9 mouse cellular contexts compared by ENCODE assay signal in genomic region chr11:4134400-4134799, GRCm38 (mm10). TPM values are rescaled to one million over a fixed set of nuclear protein-coding genes. Genes with fewer than 3 reads are reported as not detected.
DNase-seq lines count a peak whose midpoint lies in the region; ATAC-seq and TF ChIP-seq lines count a peak whose summit lies in the region.
"Had no signal": no experiment of that assay in that cellular context is flagged by ENCODE, and none has a peak within 500 bp of the region (broad histone marks: within the 10 kb centered on the region; RNA-seq: fewer than 3 reads in every experiment).

No protein-coding gene starts in this region.

- H3K79me2 ChIP-seq in MEL (ENCODE audit: control insufficient read depth, insufficient read depth, low read length, poor library complexity) = peaks cover 6% of the 10 kb centered on the region

- peak overlapping the region; percentile 82 for H3K4me3 ChIP-seq in heart, embryonic 15.5 days
- peak overlapping the region; percentile 41 to 49 for H3K4me3 ChIP-seq in MEL (ENCODE audit: control insufficient read depth in 1 of 2, insufficient read depth in 1 of 2, low read depth in 2 of 2, low read length in 2 of 2)
- H3K4me3 ChIP-seq in hindbrain, embryonic 12.5 days = no peak overlapping the region
- peak overlapping the region; percentile 86 for H3K4me3 ChIP-seq in midbrain, embryonic 13.5 days (replicated peaks)

- H3K4me2 ChIP-seq in heart, embryonic 15.5 days = peak overlapping the region; percentile 75; the same call in 1 of the 2 replicates
- H3K4me2 ChIP-seq in hindbrain, embryonic 12.5 days (replicated peaks) = no peak overlapping the region
- peak overlapping the region; percentile 88 for H3K4me2 ChIP-seq in midbrain, embryonic 13.5 days (replicated peaks)

- H3K4me1 ChIP-seq in heart, embryonic 15.5 days (replicated peaks) = peaks cover 12% of the 10 kb centered on the region
- peaks cover 5 to 10% of the 10 kb centered on the region in 2 experiments; a peak in 3 of 4 replicates for H3K4me1 ChIP-seq in MEL (ENCODE audit: control insufficient read depth in 1 of 2, insufficient read depth in 2 of 2, low read length in 2 of 2)
- peaks cover 26% of the 10 kb centered on the region for H3K4me1 ChIP-seq in hindbrain, embryonic 12.5 days
- H3K4me1 ChIP-seq in midbrain, embryonic 13.5 days (replicated peaks) = peaks cover 31% of the 10 kb centered on the region

- TF ChIP-seq RAD21 in MEL (IDR thresholded peaks at IDR 0.05; ENCODE audit: low read depth, low read length) = no peak

- DNase-seq in heart, postnatal 10 days = no peak
- DNase-seq in MEL (ENCODE audit: low read depth, low spot score) = peak; percentile 79
- DNase-seq in adrenal gland, postnatal 36 days = no peak
- no peak for DNase-seq in embryo, embryonic 10.5 days (ENCODE audit: low spot score)

- H3K9me3 ChIP-seq in heart, embryonic 15.5 days (replicated peaks) = 0 out of 2 replicates have a peak, but pooled peaks cover 3% of the 10 kb centered on the region
- H3K9me3 ChIP-seq in MEL (replicated peaks; ENCODE audit: insufficient read depth, low read length) = no peaks in the 10 kb centered on the region
- no peaks in the 10 kb centered on the region for H3K9me3 ChIP-seq in hindbrain, embryonic 12.5 days (replicated peaks)
- no peaks in the 10 kb centered on the region for H3K9me3 ChIP-seq in midbrain, embryonic 13.5 days
- H3K9me3 ChIP-seq: neural tube, embryonic 12.5 days had no signal

- H3K27me3 ChIP-seq in heart, embryonic 15.5 days = no peaks in the 10 kb centered on the region
- H3K27me3 ChIP-seq in MEL (ENCODE audit: control insufficient read depth in 1 of 2, insufficient read depth in 2 of 2, low read length in 2 of 2) = no peaks in the 10 kb centered on the region
- no peaks in the 10 kb centered on the region for H3K27me3 ChIP-seq in hindbrain, embryonic 12.5 days
- no peaks in the 10 kb centered on the region for H3K27me3 ChIP-seq in midbrain, embryonic 13.5 days
- H3K27me3 ChIP-seq: neural tube, embryonic 12.5 days had no signal

- WGBS in heart, embryonic 15.5 days = 59% methylated on average over 6 of the region's 6 CpGs
- 59% methylated on average over 6 of the region's 6 CpGs for WGBS in hindbrain, embryonic 12.5 days
- 58% methylated on average over 6 of the region's 6 CpGs for WGBS in midbrain, embryonic 13.5 days

- H3K9ac ChIP-seq in heart, embryonic 15.5 days = 0 out of 2 replicates have a peak overlapping the region, but pooled peaks have one; percentile 90
- H3K9ac ChIP-seq in MEL (ENCODE audit: control insufficient read depth, low read depth, low read length, poor library complexity, severe bottlenecking) = peak overlapping the region; percentile 33
- peak overlapping the region; percentile 93; the same call in 1 of the 2 replicates for H3K9ac ChIP-seq in hindbrain, embryonic 12.5 days
- no peak overlapping the region for H3K9ac ChIP-seq in midbrain, embryonic 13.5 days (replicated peaks)

- no peak for TF ChIP-seq CTCF in MEL (IDR thresholded peaks at IDR 0.05 in 2 of 3, conservative IDR thresholded peaks at IDR 0.05 in 1 of 3; ENCODE audit: control insufficient read depth in 1 of 3, insufficient read depth in 1 of 3, low read depth in 2 of 3, low read length in 3 of 3, poor library complexity in 1 of 3, severe bottlenecking in 1 of 3)

- no peak for ATAC-seq in heart, embryonic 15.5 days (replicated peaks; ENCODE audit: insufficient number of reproducible peaks, insufficient read depth, low FRiP score, low read depth)
- peak; percentile 14 for ATAC-seq in hindbrain, embryonic 12.5 days (ENCODE audit: low FRiP score)
- no peak for ATAC-seq in midbrain, embryonic 13.5 days
- no peak for ATAC-seq in CD4-positive, CD25-positive, alpha-beta regulatory T cell, adult 4 months

- H3K27ac ChIP-seq in heart, embryonic 15.5 days = no peak overlapping the region
- H3K27ac ChIP-seq in MEL (ENCODE audit: control insufficient read depth, low read depth, low read length) = no peak overlapping the region
- no peak overlapping the region for H3K27ac ChIP-seq in hindbrain, embryonic 12.5 days
- no peak overlapping the region for H3K27ac ChIP-seq in midbrain, embryonic 13.5 days

- 0 out of 4 replicates have a peak, but pooled peaks of 1 of the 2 experiments have one; percentile 24 for TF ChIP-seq EP300 in MEL (IDR thresholded peaks at IDR 0.05; ENCODE audit: low read depth in 1 of 2, low read length in 2 of 2)

- no peak for TF ChIP-seq POLR2A in MEL (IDR thresholded peaks at IDR 0.05; ENCODE audit: control insufficient read depth in 1 of 2, insufficient read depth in 1 of 2, low read depth in 1 of 2, low read length in 2 of 2, poor library complexity in 1 of 2)

- intact Hi-C loops in heart, postnatal 10 days (cut with DNase I) = loop anchor here (2.0 kb wide), 2 partner anchors 26 to 74 kb away; partner anchors contain the start of genes Ccdc157 and Sf3a1

- peaks cover 10% of the 10 kb centered on the region; the same call in 1 of the 2 replicates for H3K36me3 ChIP-seq in heart, embryonic 15.5 days
- peaks cover 0 to 2% of the 10 kb centered on the region in 2 experiments; a peak in 1 of 4 replicates for H3K36me3 ChIP-seq in MEL (ENCODE audit: control insufficient read depth in 1 of 2, insufficient read depth in 2 of 2, low read length in 2 of 2)
- peaks cover 20% of the 10 kb centered on the region for H3K36me3 ChIP-seq in hindbrain, embryonic 12.5 days
- peaks cover 25% of the 10 kb centered on the region for H3K36me3 ChIP-seq in midbrain, embryonic 13.5 days

TF ChIP-seq in MEL, 35 proteins besides CTCF, POLR2A, EP300 and RAD21 (continues in another document):
- no peak for TF ChIP-seq MXI1 (IDR thresholded peaks at IDR 0.05; ENCODE audit: low read depth, low read length)
- TF ChIP-seq NELFE (IDR thresholded peaks at IDR 0.05; ENCODE audit: low read depth, low read length) = no peak

RNA-seq across cellular contexts. Expression of gene Rnf215, which starts 0.6 kb away (rescaled TPM):
- polyA plus RNA-seq in heart, embryonic 15.5 days (2015; fragmentation: Nextera tagmentation; extraction: Ambion mirVana) = 16.1 and 21.1 TPM in 2 replicates
- total RNA-seq in heart, postnatal 10 days (2021) = 10 to 100 TPM; 17.3 to 18.9 TPM
- total RNA-seq in MEL (2012; rRNA removed) = 10.1 and 11.3 TPM in 2 replicates
- 10 to 100 TPM in 1 of 2 experiments, not detected in 1; 13.2 TPM for polyA plus RNA-seq in MEL (2012; ENCODE audit: insufficient read depth in 1 of 2, insufficient read length in 2 of 2, low read depth in 1 of 2, low replicate concordance in 2 of 2, missing spikeins in 1 of 2)
- 42.7 and 44.5 TPM in 2 replicates for polyA plus RNA-seq in hindbrain, embryonic 12.5 days (2016; fragmentation: Nextera tagmentation; extraction: Ambion mirVana)
- polyA plus RNA-seq in midbrain, embryonic 13.5 days (2015; fragmentation: Nextera tagmentation; extraction: Ambion mirVana) = 43.9 and 45.9 TPM in 2 replicates
- 10 to 100 TPM in 1 of 2 experiments, 1 to 10 TPM in 1; 7.3 to 11.2 TPM for polyA plus RNA-seq in CD4-positive, CD25-positive, alpha-beta regulatory T cell, adult 4 months (2017; shearing (Covaris generic))
- 10 to 100 TPM; 24.7 to 24.9 TPM for total RNA-seq in adrenal gland, postnatal 36 days (2021)

RNA-seq across cellular contexts. Expression of gene Sec14l2, which starts 11.2 kb away (rescaled TPM):
- 0.78 and 1.5 TPM in 2 replicates for polyA plus RNA-seq in heart, embryonic 15.5 days (2015; fragmentation: Nextera tagmentation; extraction: Ambion mirVana)
- 1 to 10 TPM; 1.3 to 1.4 TPM for total RNA-seq in heart, postnatal 10 days (2021)
- 22.6 and 40.1 TPM in 2 replicates for total RNA-seq in MEL (2012; rRNA removed)
- 10 to 100 TPM in 1 of 2 experiments, not detected in 1; 15.5 TPM for polyA plus RNA-seq in MEL (2012; ENCODE audit: insufficient read depth in 1 of 2, insufficient read length in 2 of 2, low read depth in 1 of 2, low replicate concordance in 2 of 2, missing spikeins in 1 of 2)
- 1.8 and 3.1 TPM in 2 replicates for polyA plus RNA-seq in hindbrain, embryonic 12.5 days (2016; fragmentation: Nextera tagmentation; extraction: Ambion mirVana)
- polyA plus RNA-seq in midbrain, embryonic 13.5 days (2015; fragmentation: Nextera tagmentation; extraction: Ambion mirVana) = 2.3 and 3.2 TPM in 2 replicates
- polyA plus RNA-seq in CD4-positive, CD25-positive, alpha-beta regulatory T cell, adult 4 months (2017; shearing (Covaris generic)) = 1 to 10 TPM in 1 of 2 experiments, under 1 TPM in 1; 0.71 to 3.8 TPM
- total RNA-seq in adrenal gland, postnatal 36 days (2021) = 1 to 10 TPM; 1.3 to 1.5 TPM

RNA-seq across cellular contexts. Expression of gene Ccdc157, which starts 25.7 kb away (rescaled TPM):
- polyA plus RNA-seq in heart, embryonic 15.5 days (2015; fragmentation: Nextera tagmentation; extraction: Ambion mirVana) = 4.4 and 5.5 TPM in 2 replicates
- 1 to 10 TPM; 5.8 to 8.0 TPM for total RNA-seq in heart, postnatal 10 days (2021)
- total RNA-seq in MEL (2012; rRNA removed) = 1.8 and 2.0 TPM in 2 replicates
- polyA plus RNA-seq in MEL (2012; ENCODE audit: insufficient read depth in 1 of 2, insufficient read length in 2 of 2, low read depth in 1 of 2, low replicate concordance in 2 of 2, missing spikeins in 1 of 2) = 1 to 10 TPM in 1 of 2 experiments, not detected in 1; 2.9 TPM
- polyA plus RNA-seq in hindbrain, embryonic 12.5 days (2016; fragmentation: Nextera tagmentation; extraction: Ambion mirVana) = 9.6 and 10.4 TPM in 2 replicates
- 6.8 and 8.1 TPM in 2 replicates for polyA plus RNA-seq in midbrain, embryonic 13.5 days (2015; fragmentation: Nextera tagmentation; extraction: Ambion mirVana)
- polyA plus RNA-seq in CD4-positive, CD25-positive, alpha-beta regulatory T cell, adult 4 months (2017; shearing (Covaris generic)) = 1 to 10 TPM; 2.7 to 3.0 TPM
- total RNA-seq in adrenal gland, postnatal 36 days (2021) = 10 to 100 TPM in 1 of 2 experiments, 1 to 10 TPM in 1; 7.3 to 11.6 TPM

RNA-seq across cellular contexts. Expression of gene Sf3a1, which starts 25.8 kb away (rescaled TPM):
- polyA plus RNA-seq in heart, embryonic 15.5 days (2015; fragmentation: Nextera tagmentation; extraction: Ambion mirVana) = 27.0 and 32.8 TPM in 2 replicates
- 10 to 100 TPM; 45.6 to 54.6 TPM for total RNA-seq in heart, postnatal 10 days (2021)
- 64.9 and 77.0 TPM in 2 replicates for total RNA-seq in MEL (2012; rRNA removed)
- 100 to 1,000 TPM in 1 of 2 experiments, 10 to 100 TPM in 1; 32.1 to 101 TPM for polyA plus RNA-seq in MEL (2012; ENCODE audit: insufficient read depth in 1 of 2, insufficient read length in 2 of 2, low read depth in 1 of 2, low replicate concordance in 2 of 2, missing spikeins in 1 of 2)
- 72.0 and 77.6 TPM in 2 replicates for polyA plus RNA-seq in hindbrain, embryonic 12.5 days (2016; fragmentation: Nextera tagmentation; extraction: Ambion mirVana)
- 65.8 and 66.7 TPM in 2 replicates for polyA plus RNA-seq in midbrain, embryonic 13.5 days (2015; fragmentation: Nextera tagmentation; extraction: Ambion mirVana)
- 10 to 100 TPM; 57.5 to 68.2 TPM for polyA plus RNA-seq in CD4-positive, CD25-positive, alpha-beta regulatory T cell, adult 4 months (2017; shearing (Covaris generic))
- 10 to 100 TPM; 43.6 to 60.1 TPM for total RNA-seq in adrenal gland, postnatal 36 days (2021)

RNA-seq across cellular contexts. Expression of gene Mtfp1, which starts 39.2 kb away (rescaled TPM):
- 32.1 and 32.8 TPM in 2 replicates for polyA plus RNA-seq in heart, embryonic 15.5 days (2015; fragmentation: Nextera tagmentation; extraction: Ambion mirVana)
- 10 to 100 TPM; 80.7 to 82.0 TPM for total RNA-seq in heart, postnatal 10 days (2021)
- 71.4 and 84.8 TPM in 2 replicates for total RNA-seq in MEL (2012; rRNA removed)
- 10 to 100 TPM in 1 of 2 experiments, not detected in 1; 70.5 TPM for polyA plus RNA-seq in MEL (2012; ENCODE audit: insufficient read depth in 1 of 2, insufficient read length in 2 of 2, low read depth in 1 of 2, low replicate concordance in 2 of 2, missing spikeins in 1 of 2)
- polyA plus RNA-seq in hindbrain, embryonic 12.5 days (2016; fragmentation: Nextera tagmentation; extraction: Ambion mirVana) = 5.4 and 5.6 TPM in 2 replicates
- polyA plus RNA-seq in midbrain, embryonic 13.5 days (2015; fragmentation: Nextera tagmentation; extraction: Ambion mirVana) = 4.9 and 6.6 TPM in 2 replicates
- 1 to 10 TPM; 1.2 to 1.8 TPM for polyA plus RNA-seq in CD4-positive, CD25-positive, alpha-beta regulatory T cell, adult 4 months (2017; shearing (Covaris generic))
- total RNA-seq in adrenal gland, postnatal 36 days (2021) = 10 to 100 TPM; 22.2 to 22.3 TPM
